Mouse (Mus musculus): ENCODE measurements around the gene Frmd4b. TPM values are rescaled to one million over a fixed set of nuclear protein-coding genes. Genes with fewer than 3 reads are reported as not detected.
A peak's percentile ranks its signal among the peaks of the same experiment; 100 is the strongest.

The Frmd4b gene
- total RNA-seq, 1 experiment from 2014 or later = 13.8 TPM

- ATAC-seq (replicated peaks in 1 of 2; ENCODE audit: insufficient read depth in 1 of 2, low FRiP score in 2 of 2, low TSS enrichment in 1 of 2, low read depth in 1 of 2, poor library complexity in 2 of 2, severe bottlenecking in 2 of 2) = no peak
Measured at GRCm38 (mm10) chr6:97339271-97339681, 278.1 kb downstream of the Frmd4b start.

GRCm38 (mm10) chr6:97338843-97339242 is 278.5 kb downstream of the Frmd4b start:
- no peak for ATAC-seq (replicated peaks in 1 of 2; ENCODE audit: insufficient read depth in 1 of 2, low FRiP score in 2 of 2, low TSS enrichment in 1 of 2, low read depth in 1 of 2, poor library complexity in 2 of 2, severe bottlenecking in 2 of 2)

- no peak for ATAC-seq (replicated peaks in 1 of 2; ENCODE audit: insufficient read depth in 1 of 2, low FRiP score in 2 of 2, low TSS enrichment in 1 of 2, low read depth in 1 of 2, poor library complexity in 2 of 2, severe bottlenecking in 2 of 2)
Measured at GRCm38 (mm10) chr6:97333323-97333722, 284.0 kb downstream of the Frmd4b start.

GRCm38 (mm10) chr6:97323951-97324350 is 293.4 kb downstream of the Frmd4b start:
- ATAC-seq (replicated peaks in 1 of 2; ENCODE audit: insufficient read depth in 1 of 2, low FRiP score in 2 of 2, low TSS enrichment in 1 of 2, low read depth in 1 of 2, poor library complexity in 2 of 2, severe bottlenecking in 2 of 2) = no peak

- no peak for ATAC-seq (replicated peaks in 1 of 2; ENCODE audit: insufficient read depth in 1 of 2, low FRiP score in 2 of 2, low TSS enrichment in 1 of 2, low read depth in 1 of 2, poor library complexity in 2 of 2, severe bottlenecking in 2 of 2)
Measured at GRCm38 (mm10) chr6:97322126-97322525, 295.2 kb downstream of the Frmd4b start.

GRCm38 (mm10) chr6:97321156-97321555 is 296.2 kb downstream of the Frmd4b start:
- peak; percentile 76 to 84 for ATAC-seq (replicated peaks in 1 of 2; ENCODE audit: insufficient read depth in 1 of 2, low FRiP score in 2 of 2, low TSS enrichment in 1 of 2, low read depth in 1 of 2, poor library complexity in 2 of 2, severe bottlenecking in 2 of 2)

GRCm38 (mm10) chr6:97319081-97319480 is 298.3 kb downstream of the Frmd4b start:
- no peak for ATAC-seq (replicated peaks in 1 of 2; ENCODE audit: insufficient read depth in 1 of 2, low FRiP score in 2 of 2, low TSS enrichment in 1 of 2, low read depth in 1 of 2, poor library complexity in 2 of 2, severe bottlenecking in 2 of 2)

- peak in 1 of 2 experiments; percentile 8; a peak in 2 of 4 replicates for ATAC-seq (replicated peaks in 1 of 2; ENCODE audit: insufficient read depth in 1 of 2, low FRiP score in 2 of 2, low TSS enrichment in 1 of 2, low read depth in 1 of 2, poor library complexity in 2 of 2, severe bottlenecking in 2 of 2)
Measured at GRCm38 (mm10) chr6:97317956-97318355, 299.4 kb downstream of the Frmd4b start.

- ATAC-seq (replicated peaks in 1 of 2; ENCODE audit: insufficient read depth in 1 of 2, low FRiP score in 2 of 2, low TSS enrichment in 1 of 2, low read depth in 1 of 2, poor library complexity in 2 of 2, severe bottlenecking in 2 of 2) = no peak
Measured at GRCm38 (mm10) chr6:97316716-97317115, 300.6 kb downstream of the Frmd4b start.

GRCm38 (mm10) chr6:97315311-97315710 is 302.0 kb downstream of the Frmd4b start:
- no peak for ATAC-seq (replicated peaks in 1 of 2; ENCODE audit: insufficient read depth in 1 of 2, low FRiP score in 2 of 2, low TSS enrichment in 1 of 2, low read depth in 1 of 2, poor library complexity in 2 of 2, severe bottlenecking in 2 of 2)

- ATAC-seq (replicated peaks in 1 of 2; ENCODE audit: insufficient read depth in 1 of 2, low FRiP score in 2 of 2, low TSS enrichment in 1 of 2, low read depth in 1 of 2, poor library complexity in 2 of 2, severe bottlenecking in 2 of 2) = no peak
Measured at GRCm38 (mm10) chr6:97312545-97312939, 304.8 kb downstream of the Frmd4b start.

- peak; percentile 57 to 60 for ATAC-seq (replicated peaks in 1 of 2; ENCODE audit: insufficient read depth in 1 of 2, low FRiP score in 2 of 2, low TSS enrichment in 1 of 2, low read depth in 1 of 2, poor library complexity in 2 of 2, severe bottlenecking in 2 of 2)
Measured at GRCm38 (mm10) chr6:97311599-97312544, 305.5 kb downstream of the Frmd4b start.

GRCm38 (mm10) chr6:97310901-97311331 is 306.4 kb downstream of the Frmd4b start:
- ATAC-seq (replicated peaks in 1 of 2; ENCODE audit: insufficient read depth in 1 of 2, low FRiP score in 2 of 2, low TSS enrichment in 1 of 2, low read depth in 1 of 2, poor library complexity in 2 of 2, severe bottlenecking in 2 of 2) = peak; percentile 51 to 63

- no peak for ATAC-seq (replicated peaks in 1 of 2; ENCODE audit: insufficient read depth in 1 of 2, low FRiP score in 2 of 2, low TSS enrichment in 1 of 2, low read depth in 1 of 2, poor library complexity in 2 of 2, severe bottlenecking in 2 of 2)
Measured at GRCm38 (mm10) chr6:97309161-97309560, 308.2 kb downstream of the Frmd4b start.

- no peak for ATAC-seq (replicated peaks in 1 of 2; ENCODE audit: insufficient read depth in 1 of 2, low FRiP score in 2 of 2, low TSS enrichment in 1 of 2, low read depth in 1 of 2, poor library complexity in 2 of 2, severe bottlenecking in 2 of 2)
Measured at GRCm38 (mm10) chr6:97308562-97308961, 308.8 kb downstream of the Frmd4b start.

GRCm38 (mm10) chr6:97307231-97307630 is 310.1 kb downstream of the Frmd4b start:
- ATAC-seq (replicated peaks in 1 of 2; ENCODE audit: insufficient read depth in 1 of 2, low FRiP score in 2 of 2, low TSS enrichment in 1 of 2, low read depth in 1 of 2, poor library complexity in 2 of 2, severe bottlenecking in 2 of 2) = no peak

- no peak for ATAC-seq (replicated peaks in 1 of 2; ENCODE audit: insufficient read depth in 1 of 2, low FRiP score in 2 of 2, low TSS enrichment in 1 of 2, low read depth in 1 of 2, poor library complexity in 2 of 2, severe bottlenecking in 2 of 2)
Measured at GRCm38 (mm10) chr6:97306351-97306750, 311.0 kb downstream of the Frmd4b start.

- ATAC-seq (replicated peaks in 1 of 2; ENCODE audit: insufficient read depth in 1 of 2, low FRiP score in 2 of 2, low TSS enrichment in 1 of 2, low read depth in 1 of 2, poor library complexity in 2 of 2, severe bottlenecking in 2 of 2) = no peak
Measured at GRCm38 (mm10) chr6:97305491-97305890, 311.9 kb downstream of the Frmd4b start.

- ATAC-seq (replicated peaks in 1 of 2; ENCODE audit: insufficient read depth in 1 of 2, low FRiP score in 2 of 2, low TSS enrichment in 1 of 2, low read depth in 1 of 2, poor library complexity in 2 of 2, severe bottlenecking in 2 of 2) = no peak
Measured at GRCm38 (mm10) chr6:97305010-97305409, 312.3 kb downstream of the Frmd4b start.

Data from hematopoietic stem cell, adult 5-6 weeks (primary cell).